Mouse (Mus musculus): ENCODE results near the gene Rnf223.

The Rnf223 gene

DNA sequence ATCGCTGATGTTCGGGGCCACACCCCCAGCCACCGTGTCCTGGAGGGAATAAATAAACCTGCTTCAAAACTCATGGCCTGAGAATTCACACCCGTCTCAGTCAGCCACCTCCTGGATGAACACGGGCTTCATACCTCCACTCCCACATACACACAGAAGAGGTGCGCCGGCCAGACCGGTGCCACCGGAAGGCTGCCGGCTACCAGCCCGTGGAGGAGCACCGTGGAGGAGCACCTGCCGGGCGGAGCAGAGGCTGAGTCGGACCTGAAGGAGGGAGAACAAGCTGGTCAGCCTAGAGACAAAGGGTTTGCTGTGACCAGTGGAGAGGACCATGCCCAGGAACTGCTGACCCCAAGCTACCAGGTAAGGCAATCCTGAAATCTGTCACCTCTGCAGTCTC is at the start of gene Rnf223:
Gene Rnf223 (plus strand): TSS at position 78 of the 400 bp plus-strand sequence.
- DNase-seq (ENCODE audit: low spot score) = no peak

DNA sequence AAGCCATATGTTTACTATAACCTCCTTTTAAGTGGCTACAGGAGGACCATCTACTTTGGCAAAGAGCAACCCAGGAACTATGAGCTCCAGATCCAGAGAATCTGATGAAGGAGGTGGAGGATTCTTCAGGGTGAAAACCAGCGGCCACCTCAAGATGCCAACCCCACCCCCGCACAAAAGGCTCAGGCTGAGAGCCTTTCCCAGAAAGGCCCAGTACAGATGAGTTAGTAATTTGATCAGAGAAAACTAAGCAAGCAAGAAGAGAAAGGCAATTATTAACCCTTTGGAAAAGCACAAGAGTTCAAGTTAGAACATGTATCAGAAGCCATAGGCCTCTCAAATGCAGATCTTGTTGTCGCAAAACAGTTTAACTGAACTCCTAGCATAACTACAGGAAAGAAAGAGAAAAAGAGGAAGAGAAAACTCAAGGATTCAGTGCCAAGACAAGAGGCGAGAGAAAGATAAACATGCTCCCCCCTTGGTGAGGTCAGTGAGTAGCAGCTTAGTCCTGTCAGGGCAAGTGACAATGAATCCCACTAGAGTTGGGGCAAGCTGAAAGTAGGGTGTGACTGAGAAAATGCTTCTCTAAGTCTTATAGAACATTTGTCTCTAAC is 47.6 kb upstream of the Rnf223 start:
- DNase-seq (ENCODE audit: low spot score) = no peak

GRCm38 (mm10) chr4:156083348-156083747 is 47.0 kb upstream of the Rnf223 start:
- no peak for DNase-seq (ENCODE audit: low spot score)

- no peak for DNase-seq (ENCODE audit: low spot score)
These were observed 46.0 kb upstream of the Rnf223 start for GRCm38 (mm10) chr4:156084096-156084879.

- no peak for DNase-seq (ENCODE audit: low spot score)
These were observed 45.1 kb upstream of the Rnf223 start for GRCm38 (mm10) chr4:156085256-156085655.

DNA sequence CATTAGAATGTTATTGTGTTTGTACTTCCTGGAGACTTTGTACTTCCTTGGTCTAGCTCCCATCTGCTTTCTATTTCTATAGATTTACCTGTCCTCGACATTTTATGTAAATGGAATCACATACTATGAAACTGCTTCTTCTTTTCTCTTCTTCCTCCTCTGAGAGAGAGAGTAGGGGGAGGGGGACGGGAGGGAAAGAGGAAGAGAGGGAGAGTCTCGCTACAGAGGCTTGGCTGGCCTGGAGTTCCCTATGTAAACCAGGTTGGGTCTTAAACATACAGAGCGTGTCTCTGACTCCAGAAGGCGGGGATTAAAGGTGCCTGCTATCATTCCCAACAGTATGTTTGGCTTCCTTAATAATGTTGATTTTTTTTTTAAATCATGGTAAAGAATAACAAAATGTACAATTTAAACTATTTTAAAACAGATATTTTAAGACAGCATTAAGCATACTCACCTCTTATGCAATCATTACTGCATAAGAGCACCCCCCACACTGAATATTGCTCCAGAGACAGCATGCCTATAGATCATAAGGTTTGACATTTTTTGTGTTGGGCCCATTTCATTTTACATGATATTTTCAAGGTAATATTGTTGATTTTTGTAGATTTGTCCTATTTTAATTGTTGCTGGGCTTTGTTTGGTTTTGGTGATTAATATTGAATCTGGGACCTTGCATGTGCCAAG is 42.8 kb upstream of the Rnf223 start:
- DNase-seq (ENCODE audit: low spot score) = no peak

DNA sequence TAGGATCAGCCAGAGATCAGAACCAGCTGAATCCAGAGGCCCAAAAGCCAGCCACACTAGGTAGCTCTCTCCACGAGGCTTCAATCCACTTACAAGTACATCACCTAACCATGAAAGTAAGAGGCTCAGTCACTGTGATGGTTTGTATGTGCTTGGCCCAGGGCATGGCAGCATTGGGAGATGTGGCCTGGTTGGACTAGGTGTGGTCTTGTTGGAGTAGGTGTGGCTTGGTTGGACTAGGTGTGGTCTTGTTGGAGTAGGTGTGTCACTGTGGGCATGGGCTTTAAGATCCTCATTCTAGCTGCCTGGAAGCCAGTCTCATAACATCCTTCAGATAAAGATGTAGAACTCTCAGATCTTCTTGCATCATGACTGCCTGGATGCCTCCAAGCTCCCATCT is 39.1 kb upstream of the Rnf223 start:
- DNase-seq (ENCODE audit: low spot score) = no peak

DNA sequence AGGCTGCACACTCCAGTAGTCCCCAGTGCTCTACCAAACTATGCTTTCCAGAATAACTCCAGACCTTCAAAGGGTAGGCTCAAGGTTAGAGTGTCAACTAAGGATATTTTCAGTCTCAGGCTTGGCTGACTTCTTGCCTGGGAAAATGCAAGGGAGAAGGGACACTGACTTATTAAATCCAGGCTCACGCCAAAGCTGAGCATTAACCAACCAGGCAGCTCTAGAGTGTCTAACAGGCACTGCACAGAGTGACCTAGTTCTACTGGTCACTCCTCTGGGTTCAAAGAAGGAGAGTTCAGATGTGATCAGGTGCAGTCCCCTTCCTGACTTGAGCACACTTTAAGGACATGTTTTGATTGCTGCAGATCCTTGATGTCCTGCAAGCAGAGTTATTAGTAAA is 37.5 kb upstream of the Rnf223 start:
- DNase-seq (ENCODE audit: low spot score) = no peak

- DNase-seq (ENCODE audit: low spot score) = no peak
These were observed 36.6 kb upstream of the Rnf223 start for GRCm38 (mm10) chr4:156093758-156094157.

GRCm38 (mm10) chr4:156096191-156096590 is 34.1 kb upstream of the Rnf223 start:
- no peak for DNase-seq (ENCODE audit: low spot score)

DNA sequence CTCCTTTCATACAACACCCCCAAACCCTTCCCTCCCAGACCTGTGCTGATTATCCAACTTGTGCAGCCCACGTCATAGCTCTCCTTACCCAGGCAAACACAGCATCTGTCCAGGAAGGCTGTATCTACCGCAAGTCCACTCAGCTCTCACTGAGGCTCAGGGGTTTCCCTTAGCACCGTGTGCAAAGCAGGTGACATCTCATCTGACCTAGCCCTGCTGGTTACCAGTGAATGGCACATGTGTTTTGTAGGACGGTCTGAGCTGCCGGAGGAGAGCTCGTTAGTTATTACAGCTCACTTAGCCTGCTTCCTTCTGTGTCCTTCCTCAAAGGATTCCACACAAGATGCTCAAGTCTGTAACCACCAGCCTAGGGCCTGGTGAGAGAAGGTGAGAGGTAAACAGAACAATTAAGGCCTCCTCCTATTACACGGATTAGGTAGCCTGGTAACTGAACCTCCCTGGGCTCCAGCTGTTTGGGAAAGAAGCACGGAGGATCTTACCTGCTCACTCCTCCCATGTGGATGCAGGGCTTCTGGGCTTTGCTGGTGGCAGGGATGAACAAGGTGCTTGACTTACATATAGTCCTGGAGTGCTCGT is 32.4 kb upstream of the Rnf223 start:
- DNase-seq (ENCODE audit: low spot score) = no peak

DNA sequence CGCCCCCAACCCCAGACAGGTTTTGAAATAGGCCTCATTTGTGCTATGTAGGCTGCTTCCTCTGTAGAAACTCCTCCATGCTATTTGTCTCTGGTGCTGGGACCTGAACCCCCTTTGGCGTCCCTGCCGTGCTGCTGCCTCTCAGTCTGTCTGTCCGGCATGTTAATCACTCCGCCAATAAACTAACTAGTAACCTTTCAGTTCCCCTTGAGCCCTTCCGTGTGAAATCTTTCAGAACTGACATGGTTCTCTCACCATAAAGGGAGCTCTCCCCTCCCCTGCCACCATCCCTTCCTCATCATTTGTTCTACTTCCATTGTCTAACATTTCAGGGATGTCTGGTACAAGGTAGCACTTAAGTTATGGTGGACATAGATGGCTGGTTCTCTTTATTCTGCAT is 30.9 kb upstream of the Rnf223 start:
- DNase-seq (ENCODE audit: low spot score) = no peak

GRCm38 (mm10) chr4:156100501-156100900 is 29.8 kb upstream of the Rnf223 start:
- no peak for DNase-seq (ENCODE audit: low spot score)

- DNase-seq (ENCODE audit: low spot score) = no peak
These were observed 28.8 kb upstream of the Rnf223 start for GRCm38 (mm10) chr4:156101481-156101903.

DNA sequence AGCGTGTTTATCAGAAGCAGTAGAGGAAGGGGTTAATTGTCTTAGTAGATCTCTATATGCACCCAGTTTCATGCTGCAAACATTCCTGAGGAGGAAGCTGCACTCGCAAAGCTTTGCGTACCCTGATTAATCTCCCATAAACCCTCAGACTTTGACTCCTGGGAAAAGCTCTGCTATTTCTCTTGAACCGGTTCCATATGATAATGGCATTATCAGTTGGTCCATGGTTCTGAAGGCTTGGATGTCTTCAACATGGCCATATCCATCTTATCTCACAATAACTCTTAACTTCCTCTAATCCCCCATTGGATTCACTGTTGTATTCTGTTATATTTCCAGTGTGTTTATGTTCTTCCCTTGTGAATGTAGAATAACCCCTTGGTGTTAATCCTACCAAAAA is 27.0 kb upstream of the Rnf223 start:
- DNase-seq (ENCODE audit: low spot score) = no peak

- peak; percentile 66 for DNase-seq (ENCODE audit: low spot score)
These were observed 21.4 kb upstream of the Rnf223 start for GRCm38 (mm10) chr4:156108606-156109546.

DNA sequence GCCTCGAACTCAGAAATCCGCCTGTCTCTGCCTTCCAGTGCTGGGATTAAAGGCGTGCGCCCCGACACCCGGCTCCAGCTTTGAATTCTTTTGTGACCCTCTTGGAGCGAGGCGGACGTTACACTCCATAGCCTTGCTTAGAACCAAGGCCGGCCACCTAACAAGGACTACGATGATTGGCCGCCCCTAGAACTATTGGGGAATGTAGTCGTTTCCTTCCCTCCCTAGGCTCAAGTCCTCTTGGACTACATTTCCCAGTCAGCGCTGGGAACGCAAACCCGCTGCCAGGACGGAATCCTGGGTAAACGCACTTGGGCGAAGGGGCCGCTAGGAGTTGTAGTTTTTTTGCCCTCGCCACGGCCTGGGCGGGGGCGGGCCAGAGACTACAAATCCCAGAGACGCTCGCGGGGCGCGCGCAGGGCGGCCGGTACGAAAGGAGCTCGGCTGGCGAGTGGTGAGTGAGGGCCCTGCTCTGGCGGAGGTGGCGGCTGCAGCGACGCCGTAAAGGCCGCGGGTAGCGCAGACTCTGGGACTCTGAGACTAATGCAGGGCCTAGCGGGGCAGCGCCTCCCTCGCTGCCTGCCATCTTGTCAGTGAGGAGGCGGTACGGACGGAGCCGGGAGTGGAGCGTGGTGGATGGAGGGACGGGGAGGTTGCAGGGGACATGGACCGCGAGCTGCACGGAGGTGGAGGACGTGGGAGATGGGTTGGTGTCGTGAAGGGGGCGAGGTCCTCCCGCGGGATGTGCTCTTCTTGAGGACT is 20.6 kb upstream of the Rnf223 start, which contains the start of gene 9430015G10Rik:
Gene 9430015G10Rik (plus strand): TSS at position 413 of the 762 bp plus-strand sequence.
- DNase-seq (ENCODE audit: low spot score) = peak; percentile 99

DNA sequence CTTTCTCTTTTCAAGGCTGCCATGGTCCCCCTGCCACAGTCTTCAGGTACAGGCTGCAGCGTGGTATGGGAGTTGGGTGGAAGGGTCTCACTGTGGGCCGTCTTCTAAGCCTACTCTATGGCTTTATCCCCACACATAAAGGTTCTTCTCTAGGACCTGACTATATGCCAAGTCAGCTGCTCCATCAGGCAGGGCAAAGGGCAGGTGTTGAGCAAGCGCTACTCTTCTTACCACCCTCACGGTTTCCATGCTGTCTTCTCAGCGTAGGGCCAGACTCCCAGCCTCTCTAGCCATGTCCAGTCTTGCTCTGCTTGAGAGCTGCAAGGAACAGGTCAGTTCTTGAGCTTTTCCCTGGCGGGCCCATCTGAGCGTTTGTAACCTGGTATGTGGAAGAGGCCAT is 6.2 kb upstream of the Rnf223 start:
- no peak for DNase-seq (ENCODE audit: low spot score)

DNA sequence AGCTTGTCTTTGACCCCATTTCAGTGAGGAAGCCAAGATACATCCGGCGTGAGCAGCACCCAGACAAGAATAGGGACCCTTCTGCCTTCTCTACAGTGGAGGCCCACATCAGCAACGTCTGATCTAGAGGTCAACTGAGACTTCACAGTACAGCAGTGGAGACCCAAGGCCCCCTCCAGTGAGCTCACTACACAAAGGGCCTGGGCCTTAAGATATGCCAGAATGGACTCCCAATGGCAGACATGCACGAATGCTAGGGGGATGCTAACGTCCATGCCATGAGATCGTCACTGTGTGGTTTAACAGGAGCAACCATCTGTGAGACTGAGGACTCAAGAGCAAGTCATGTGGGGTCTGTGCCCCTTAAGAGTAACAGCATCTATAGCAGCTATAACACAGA is 4.9 kb upstream of the Rnf223 start:
- no peak for DNase-seq (ENCODE audit: low spot score)

DNA sequence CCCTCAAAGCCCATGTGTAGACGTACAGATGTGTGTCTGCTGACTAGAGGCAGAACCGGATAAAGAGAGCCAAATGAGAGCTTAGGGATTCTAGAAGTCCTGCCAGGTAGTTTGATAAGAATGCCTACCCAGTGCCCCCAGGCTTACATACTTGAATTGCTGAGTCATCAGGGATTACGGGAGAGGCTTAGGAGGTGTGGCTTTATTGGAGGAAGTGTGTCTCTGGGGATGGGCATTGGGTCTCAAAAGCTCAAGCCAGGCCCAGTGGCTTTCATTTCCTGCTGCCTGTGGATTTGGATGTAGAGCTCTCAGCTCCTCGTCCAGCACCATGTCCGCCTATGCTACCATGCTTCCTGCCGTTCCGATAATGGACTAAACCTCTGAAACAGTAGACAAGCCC is 3.5 kb upstream of the Rnf223 start:
- no peak for DNase-seq (ENCODE audit: low spot score)

DNA sequence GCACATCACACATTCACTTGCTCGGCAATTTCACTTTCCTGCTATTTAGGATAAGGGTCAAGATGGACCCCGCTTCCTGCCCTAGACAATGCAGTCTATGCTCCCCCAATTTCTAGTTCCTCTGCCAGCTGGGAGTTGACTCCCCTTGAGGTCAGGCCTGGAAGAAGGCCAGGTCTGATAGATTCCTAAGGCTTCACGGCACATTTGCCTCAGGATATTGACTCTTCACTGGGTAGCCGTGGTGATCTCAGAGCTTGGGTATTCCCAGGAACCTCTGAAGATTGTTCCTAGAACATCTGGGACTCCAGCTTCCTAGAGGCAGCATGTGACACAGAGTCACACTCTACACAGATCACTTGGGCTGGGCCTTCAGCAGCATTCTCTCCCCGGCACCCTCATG is 1.6 kb upstream of the Rnf223 start:
- no peak for DNase-seq (ENCODE audit: low spot score)
